Mouse (Mus musculus): ENCODE measurements around the gene Zfand3. TPM values are rescaled to one million over a fixed set of nuclear protein-coding genes. Genes with fewer than 3 reads are reported as not detected.

Gene Zfand3
- 100 to 1,000 TPM in 1 of 2 experiments, 10 to 100 TPM in 1; 68.7 to 124 TPM for polyA plus RNA-seq (2012; fragmentation: generic; extraction: Trizol)

DNA sequence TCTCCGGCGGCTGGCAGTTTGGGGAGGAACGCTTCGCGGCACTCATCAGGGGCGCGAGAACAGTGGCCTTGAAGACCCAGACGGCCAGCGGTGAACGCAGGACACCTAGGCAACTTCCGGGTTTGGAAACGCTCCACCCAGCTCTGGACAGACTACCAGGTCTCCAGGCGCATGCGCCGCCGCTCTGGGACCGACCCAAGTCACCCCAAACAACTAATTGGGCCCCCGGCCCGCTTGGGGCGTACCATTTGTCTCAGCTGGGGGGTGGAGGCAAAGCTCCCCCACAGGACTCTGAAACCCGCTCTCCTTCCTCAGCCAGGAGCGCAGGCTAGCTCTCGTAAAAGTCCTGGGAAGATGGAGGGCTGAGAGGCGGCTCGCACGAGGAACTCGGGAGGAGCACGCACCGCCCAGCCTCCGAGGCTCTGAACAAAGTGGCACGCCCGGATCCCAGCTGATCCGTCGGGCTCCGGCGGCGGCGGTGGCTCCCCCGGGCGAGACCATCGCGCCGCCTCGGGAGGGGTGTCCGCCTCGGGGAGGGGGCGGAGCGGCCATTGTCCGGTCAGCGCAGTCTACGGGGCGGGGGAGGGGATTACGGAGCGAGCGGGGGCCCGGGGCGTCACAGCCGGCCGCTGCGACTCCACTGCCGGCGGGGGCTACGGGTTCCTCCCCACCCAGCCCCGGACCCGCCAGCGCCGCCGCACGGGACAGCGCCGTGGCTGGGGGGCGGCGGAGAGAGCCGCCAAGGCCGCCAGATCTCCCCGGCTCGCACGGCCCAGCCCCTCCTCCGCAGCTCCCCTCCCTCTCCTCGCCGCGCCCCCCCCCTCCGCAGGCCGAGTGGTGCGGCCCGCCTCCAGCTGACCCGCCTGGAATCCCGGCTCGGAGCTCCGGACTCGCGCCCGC, at the start of gene Zfand3:
Gene Zfand3 (plus strand): TSS at position 531 of the 900 bp plus-strand sequence.

GRCm38 (mm10) chr17:29970037-29970555, 34.4 kb upstream of the Zfand3 start, which contains the start of gene Mdga1:
Gene Mdga1, minus strand, starts transcription at chr17:29970087.

Other genes with a start within 250 kb of the Zfand3 start
- gene Mdga1, start 34.6 kb upstream of the Zfand3 start, polyA plus RNA-seq (2012; fragmentation: generic; extraction: Trizol): 1 to 10 TPM; 1.1 to 6.1 TPM